Mouse (Mus musculus) limb, embryonic 14.5 days (tissue): ENCODE results near the gene Inpp5b. TPM values are rescaled to one million over a fixed set of nuclear protein-coding genes. Genes with fewer than 3 reads are reported as not detected.
A peak's percentile ranks its signal among the peaks of the same experiment; 100 is the strongest.

Experiments
- ATAC-seq: fragments of 200-750 bp; cut with Nextera tagmentation; 2 replicates; pipeline ENCODE4 v1.8.0; 2017; ENCODE audit warnings: low read depth, moderate number of reproducible peaks, moderate TSS enrichment; ENCODE audit not compliant: low FRiP score
- DNase-seq: peaks from one replicate; pipeline ENCODE4 v3.0.0-alpha.2; 2015; ENCODE audit warnings: low spot score
- H3K27ac ChIP-seq: fragments of 300-500 bp; sonication (generic); replicated peaks from 2 replicates; pipeline ENCODE4 v1.5.1; 2014; ENCODE audit warnings: low read depth, mild to moderate bottlenecking, low read length, moderate library complexity, mixed read lengths
- H3K27me3 ChIP-seq: fragments of 300-500 bp; sonication (generic); 2 replicates; pipeline ENCODE4 v1.6.1; 2014; ENCODE audit warnings: low read length, mixed read lengths; ENCODE audit not compliant: control insufficient read depth, insufficient read depth
- H3K36me3 ChIP-seq: fragments of 300-500 bp; sonication (generic); 2 replicates; pipeline ENCODE4 v1.6.1; 2014; ENCODE audit warnings: mild to moderate bottlenecking, low read length, moderate library complexity, mixed read lengths; ENCODE audit not compliant: control insufficient read depth, insufficient read depth
- H3K4me1 ChIP-seq: fragments of 300-500 bp; sonication (generic); 2 replicates; pipeline ENCODE4 v1.6.1; 2014; ENCODE audit warnings: antibody characterized with exemption, low read length, mixed read lengths; ENCODE audit not compliant: control insufficient read depth, insufficient read depth
- H3K4me2 ChIP-seq: fragments of 300-500 bp; sonication (generic); replicated peaks from 2 replicates; pipeline ENCODE4 v1.6.1; 2014; ENCODE audit warnings: low read depth, mild to moderate bottlenecking, low read length, moderate library complexity; ENCODE audit not compliant: severe bottlenecking
- H3K4me3 ChIP-seq: fragments of 300-500 bp; sonication (generic); replicated peaks from 2 replicates; pipeline ENCODE4 v1.5.1; 2014; ENCODE audit warnings: low read length
- H3K9ac ChIP-seq: fragments of 300-500 bp; sonication (generic); 2 replicates; pipeline ENCODE4 v1.6.1; 2014; ENCODE audit warnings: mild to moderate bottlenecking, low read depth, low read length, moderate library complexity; ENCODE audit not compliant: severe bottlenecking
- H3K9me3 ChIP-seq: fragments of 300-500 bp; sonication (generic); 2 replicates; pipeline ENCODE4 v1.6.1; 2016; ENCODE audit warnings: low read length; ENCODE audit not compliant: control insufficient read depth
- POLR2A ChIP-seq: fragments of 200-500 bp; IDR thresholded peaks from 2 replicates; pipeline ENCODE4 v1.8.0; 2012; ENCODE audit warnings: inconsistent platforms, mild to moderate bottlenecking, moderate library complexity, borderline replicate concordance; ENCODE audit not compliant: insufficient read depth, insufficient read length; ENCODE audit errors: extremely low read depth
- WGBS: fragments of 180-500 bp; shearing (Covaris S2); extraction: QIAGEN DNeasy Blood & Tissue Kit; methylation state at CpG from one replicate; pipeline ENCODE4 v1.1.7; 2014; 5-methylcytosine and 5-hydroxymethylcytosine counted together
- polyA plus RNA-seq, 2 experiments: library from polyadenylated mRNA; depleted of rRNA in 1 of 2; stranded (reverse) in 1 of 2; unstranded in 1 of 2; fragments of >200 nt; fragmentation: Nextera tagmentation in 1 of 2; extraction: Ambion mirVana in 1 of 2; gene quantifications; 2 replicates each; pipeline versions ENCODE4 v1.2.1 to v1.2.3; 2012 to 2014

The Inpp5b gene
- polyA plus RNA-seq, 2 experiments: 28.3 to 44.3 TPM

- under 1% methylated on average over 57 of the region's 57 CpGs for WGBS
- peak; percentile 91 for ATAC-seq
Measured at GRCm38 (mm10) chr4:124714545-124715481, 26.8 kb upstream of the Inpp5b start, which contains the start of gene Sf3a3. Gene Sf3a3, plus strand, starts transcription at chr4:124714776.

GRCm38 (mm10) chr4:124719101-124719500 lies 22.5 kb upstream of the Inpp5b start:
- no peak for DNase-seq
- H3K9me3 ChIP-seq: no peaks in the 10 kb centered on the region

More at GRCm38 (mm10) chr4:124714545-124715481, 26.8 kb upstream of the Inpp5b start, which contains the start of gene Sf3a3:
- H3K4me2 ChIP-seq: peak within 1 kb of the TSS; percentile 62
- no peaks in the 10 kb centered on the region for H3K9me3 ChIP-seq
- TF ChIP-seq POLR2A: peak; percentile 46; the same call in 1 of the 2 replicates
- H3K27ac ChIP-seq: peak within 1 kb of the TSS; percentile 48; the same call in 1 of the 2 replicates
- peaks cover 34% of the 10 kb centered on the region for H3K36me3 ChIP-seq
- peak; percentile 94 for DNase-seq
- H3K4me1 ChIP-seq: peaks cover 9% of the 10 kb centered on the region
- H3K4me3 ChIP-seq: peak within 1 kb of the TSS; percentile 78
- peak within 1 kb of the TSS; percentile 87 for H3K9ac ChIP-seq
- H3K27me3 ChIP-seq: no peaks in the 10 kb centered on the region

GRCm38 (mm10) chr4:124726121-124726520 lies 15.5 kb upstream of the Inpp5b start:
- 90% methylated on average over 6 of the region's 6 CpGs for WGBS
- Histone ChIP-seq H3K4me1 (no peaks in the 10 kb centered on the region), H3K9ac (no peak overlapping the region), H3K27me3 (no peaks in the 10 kb centered on the region), H3K4me3 (no peak overlapping the region), H3K36me3 (peaks cover 89% of the 10 kb centered on the region), H3K9me3 (no peaks in the 10 kb centered on the region), H3K27ac (no peak overlapping the region), H3K4me2 (no peak overlapping the region)
- ATAC-seq (no peak), DNase-seq (no peak)
- TF ChIP-seq POLR2A: no peak

More at GRCm38 (mm10) chr4:124719101-124719500, 22.5 kb upstream of the Inpp5b start:
- Histone ChIP-seq H3K9ac (no peak overlapping the region), H3K27ac (no peak overlapping the region), H3K27me3 (no peaks in the 10 kb centered on the region), H3K36me3 (peaks cover 68% of the 10 kb centered on the region), H3K4me1 (peaks cover 3% of the 10 kb centered on the region; the same call in 1 of the 2 replicates), H3K4me2 (no peak overlapping the region), H3K4me3 (no peak overlapping the region)
- ATAC-seq: no peak
- 97% methylated on average over 4 of the region's 4 CpGs for WGBS
- no peak for TF ChIP-seq POLR2A

GRCm38 (mm10) chr4:124736952-124737351 lies 4.7 kb upstream of the Inpp5b start:
- Histone ChIP-seq H3K4me2 (no peak overlapping the region), H3K4me3 (no peak overlapping the region), H3K9me3 (no peaks in the 10 kb centered on the region), H3K9ac (no peak overlapping the region), H3K36me3 (peaks cover 18% of the 10 kb centered on the region), H3K27ac (no peak overlapping the region), H3K4me1 (no peaks in the 10 kb centered on the region; the same call in 1 of the 2 replicates), H3K27me3 (no peaks in the 10 kb centered on the region)
- WGBS: 64% methylated on average over 2 of the region's 2 CpGs
- ATAC-seq (no peak), DNase-seq (no peak)
- no peak for TF ChIP-seq POLR2A

- Histone ChIP-seq H3K9ac (no peak overlapping the region), H3K27ac (no peak overlapping the region), H3K27me3 (no peaks in the 10 kb centered on the region), H3K9me3 (no peaks in the 10 kb centered on the region), H3K4me1 (peaks cover 4% of the 10 kb centered on the region; the same call in 1 of the 2 replicates), H3K4me2 (no peak overlapping the region), H3K4me3 (no peak overlapping the region), H3K36me3 (peaks cover 13% of the 10 kb centered on the region)
- no peak for TF ChIP-seq POLR2A
- WGBS: 67% methylated on average over 5 of the region's 5 CpGs
- DNase-seq: no peak
- ATAC-seq: no peak
Measured at GRCm38 (mm10) chr4:124737486-124737885, 4.2 kb upstream of the Inpp5b start.
